Mouse (Mus musculus) embryonic facial prominence, embryonic 11.5 days (tissue): ENCODE measurements around the gene Sptssa. TPM values are rescaled to one million over a fixed set of nuclear protein-coding genes. Genes with fewer than 3 reads are reported as not detected.

ENCODE experiments used
- ATAC-seq: fragments of 200-750 bp; cut with Nextera tagmentation; replicated peaks from 2 replicates; pipeline ENCODE4 v1.8.0; 2017; ENCODE audit warnings: low read depth; ENCODE audit not compliant: insufficient number of reproducible peaks, low FRiP score, low TSS enrichment
- DNase-seq: peaks from one replicate; pipeline ENCODE4 v3.0.0-alpha.2; 2015; ENCODE audit warnings: low spot score
- H3K27ac ChIP-seq: fragments of 300-500 bp; sonication (generic); replicated peaks from 2 replicates; pipeline ENCODE4 v1.5.1; 2014; ENCODE audit warnings: mild to moderate bottlenecking, low read depth, low read length, control low read depth
- H3K27me3 ChIP-seq: fragments of 300-500 bp; sonication (generic); 2 replicates; pipeline ENCODE4 v1.6.1; 2014; ENCODE audit warnings: mild to moderate bottlenecking, low read length, moderate library complexity, mixed read lengths; ENCODE audit not compliant: control insufficient read depth, insufficient read depth
- H3K36me3 ChIP-seq: fragments of 300-500 bp; sonication (generic); replicated peaks from 2 replicates; pipeline ENCODE4 v1.6.1; 2014; ENCODE audit warnings: low read depth, mild to moderate bottlenecking, low read length, moderate library complexity, mixed read lengths; ENCODE audit not compliant: control insufficient read depth, insufficient read depth
- H3K4me1 ChIP-seq: fragments of 300-500 bp; sonication (generic); 2 replicates; pipeline ENCODE4 v1.6.1; 2014; ENCODE audit warnings: low read length, mixed read lengths; ENCODE audit not compliant: control insufficient read depth, insufficient read depth
- H3K4me2 ChIP-seq: fragments of 300-500 bp; sonication (generic); 2 replicates; pipeline ENCODE4 v1.6.1; 2014; ENCODE audit warnings: low read depth, mild to moderate bottlenecking, control low read depth, low read length, moderate library complexity
- H3K4me3 ChIP-seq: fragments of 300-500 bp; sonication (generic); 2 replicates; pipeline ENCODE4 v1.5.1; 2014; ENCODE audit warnings: low read depth, low read length, control low read depth
- H3K9ac ChIP-seq: fragments of 300-500 bp; sonication (generic); replicated peaks from 2 replicates; pipeline ENCODE4 v1.6.1; 2014; ENCODE audit warnings: mild to moderate bottlenecking, control low read depth, low read length
- H3K9me3 ChIP-seq: fragments of 300-500 bp; sonication (generic); replicated peaks from 2 replicates; pipeline ENCODE4 v1.6.1; 2016; ENCODE audit warnings: mild to moderate bottlenecking, low read length, inconsistent platforms, mixed read lengths; ENCODE audit not compliant: control insufficient read depth
- WGBS: fragments of 180-500 bp; shearing (Covaris S2); extraction: QIAGEN DNeasy Blood & Tissue Kit; methylation state at CpG from one replicate; pipeline ENCODE4 v1.1.7; 2014; 5-methylcytosine and 5-hydroxymethylcytosine counted together
- polyA plus RNA-seq: library from polyadenylated mRNA; unstranded; fragments of >200 nt; fragmentation: Nextera tagmentation; extraction: Ambion mirVana; gene quantifications from 2 replicates; pipeline ENCODE4 v1.2.1, GENCODE M21; 2014

Gene Sptssa
- polyA plus RNA-seq, 1 experiment from 2014 or later: 213 TPM

DNA sequence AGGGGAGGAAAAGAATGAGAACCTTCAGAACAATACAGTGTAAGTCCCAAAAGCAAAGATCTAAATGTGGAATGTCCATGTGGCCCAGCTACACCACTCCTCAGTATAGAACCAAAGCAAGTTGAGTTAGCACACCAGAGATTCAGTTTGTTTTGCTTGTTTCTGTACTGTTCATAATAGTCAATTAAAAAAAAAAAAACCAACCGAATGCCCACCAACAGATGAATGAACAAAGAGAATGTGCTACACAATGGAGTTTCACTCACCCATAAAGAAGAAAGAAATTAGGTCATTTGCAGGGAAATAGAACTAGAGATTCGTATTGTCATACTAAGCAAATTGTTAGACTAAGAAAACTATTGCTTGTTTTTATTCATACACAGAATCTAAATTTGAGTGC, 24.2 kb downstream of the Sptssa start:
- no peak for DNase-seq
- Histone ChIP-seq H3K9ac (no peak overlapping the region), H3K9me3 (no peaks in the 10 kb centered on the region), H3K4me1 (no peaks in the 10 kb centered on the region), H3K36me3 (no peaks in the 10 kb centered on the region), H3K27me3 (no peaks in the 10 kb centered on the region), H3K4me3 (no peak overlapping the region), H3K4me2 (no peak overlapping the region), H3K27ac (no peak overlapping the region)
- WGBS: 88% methylated on average over 2 of the region's 2 CpGs
- no peak for ATAC-seq

DNA sequence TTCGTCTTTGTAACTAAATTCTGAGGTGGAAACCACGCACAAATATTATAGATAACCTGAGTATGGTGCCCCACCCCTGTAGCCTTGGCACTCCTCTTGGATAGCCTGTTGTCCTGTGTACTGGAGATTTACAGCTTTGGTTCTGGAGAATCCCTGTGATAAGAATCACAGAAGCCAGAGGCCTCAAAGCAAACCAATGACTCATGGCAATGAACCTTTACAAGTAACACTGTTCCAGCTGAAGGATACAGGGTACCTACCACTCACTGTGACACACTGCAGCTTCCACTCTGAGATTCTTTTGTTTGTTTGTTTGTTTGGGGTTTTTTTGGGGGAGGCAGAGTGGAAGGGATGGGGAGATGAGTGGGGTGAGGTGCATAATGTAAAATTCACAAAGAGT, 34.4 kb downstream of the Sptssa start:
- H3K36me3 ChIP-seq: no peaks in the 10 kb centered on the region
- no peak overlapping the region for H3K4me2 ChIP-seq
- no peak overlapping the region for H3K27ac ChIP-seq
- no peaks in the 10 kb centered on the region for H3K27me3 ChIP-seq
- no peak overlapping the region for H3K4me3 ChIP-seq
- no peaks in the 10 kb centered on the region for H3K4me1 ChIP-seq
- H3K9ac ChIP-seq: no peak overlapping the region
- H3K9me3 ChIP-seq: no peaks in the 10 kb centered on the region; the same call in 1 of the 2 replicates
- WGBS: 83% methylated on average over 2 of the region's 2 CpGs
- DNase-seq (no peak), ATAC-seq (no peak)

DNA sequence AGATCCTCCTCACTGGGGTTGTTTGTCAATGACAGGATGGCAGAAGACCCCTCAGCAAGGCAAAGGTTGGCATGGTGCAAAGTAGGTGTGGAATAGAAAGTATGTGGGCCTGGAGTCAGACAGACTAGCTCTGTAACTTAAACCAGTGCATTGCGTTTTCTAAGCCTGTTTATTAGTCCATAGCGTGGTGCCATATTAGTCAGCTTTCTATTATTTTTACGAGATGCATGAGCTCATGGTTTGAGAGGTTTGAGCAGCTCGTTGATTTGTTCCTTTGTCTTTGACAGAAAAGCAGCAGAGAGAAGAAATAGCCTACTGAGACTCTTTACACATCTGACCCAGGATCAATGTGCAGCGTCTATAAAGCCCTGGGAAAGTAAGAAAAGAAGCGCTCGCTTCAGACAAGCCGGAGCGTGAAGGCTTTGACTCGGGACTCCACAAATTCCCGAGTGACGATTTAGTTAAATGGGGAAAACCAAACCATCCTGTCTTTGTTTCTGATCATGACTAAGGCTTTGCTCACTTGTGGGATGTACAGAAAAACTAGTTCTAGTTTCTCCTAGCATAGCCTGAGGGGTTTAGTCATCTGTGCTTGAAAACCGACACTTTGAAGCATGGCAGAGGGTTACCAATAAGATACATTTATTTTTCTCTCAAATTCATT, 36.2 kb downstream of the Sptssa start:
- H3K4me1 ChIP-seq: no peaks in the 10 kb centered on the region
- no peak for ATAC-seq
- 73% methylated on average over 13 of the region's 13 CpGs for WGBS

DNA sequence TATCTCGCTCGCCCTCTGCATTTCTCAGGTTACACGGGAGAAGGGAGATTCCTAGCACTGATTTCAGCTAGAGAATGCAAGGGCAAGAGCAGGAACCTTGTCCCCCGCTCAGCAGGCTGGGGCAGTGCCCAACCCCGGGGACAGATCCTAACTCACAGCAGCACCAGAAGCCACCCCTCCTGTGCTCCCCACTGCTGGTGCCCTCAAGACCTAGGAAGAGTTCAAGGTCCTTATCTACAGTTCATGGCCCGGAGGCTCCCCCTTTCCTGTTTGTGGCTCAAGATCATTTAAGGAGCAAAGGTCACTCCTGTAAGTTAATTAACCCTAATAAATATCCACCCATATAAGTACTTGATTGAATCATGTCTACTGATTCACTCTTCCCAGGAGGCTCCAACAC, 47.4 kb downstream of the Sptssa start:
- H3K27me3 ChIP-seq: no peaks in the 10 kb centered on the region

More for the DNA sequence above, 36.2 kb downstream of the Sptssa start:
- Histone ChIP-seq H3K9ac (no peak overlapping the region), H3K4me2 (no peak overlapping the region), H3K4me3 (no peak overlapping the region), H3K27ac (no peak overlapping the region), H3K9me3 (no peaks in the 10 kb centered on the region; the same call in 1 of the 2 replicates), H3K36me3 (no peaks in the 10 kb centered on the region), H3K27me3 (no peaks in the 10 kb centered on the region)
- no peak for DNase-seq

DNA sequence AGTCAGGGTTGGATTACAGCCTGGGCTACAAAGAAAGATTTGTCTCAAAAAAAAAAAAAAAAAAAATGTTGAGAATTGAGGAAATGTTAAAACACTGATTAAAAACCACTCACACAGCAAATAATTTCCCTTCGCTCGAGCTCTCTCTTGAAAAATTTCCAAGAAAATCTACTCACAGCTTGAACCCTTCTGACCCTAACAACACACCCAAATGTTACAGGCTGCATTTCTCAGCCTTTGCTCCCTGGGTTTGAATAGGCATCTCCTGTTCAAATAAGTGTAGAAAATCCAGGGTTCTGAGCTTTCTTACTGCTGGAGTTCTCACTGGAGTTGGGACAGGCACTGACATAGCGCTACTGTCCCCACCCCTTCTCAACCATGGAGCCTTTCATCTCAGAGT, 51.2 kb downstream of the Sptssa start:
- no peak for ATAC-seq
- Histone ChIP-seq H3K9ac (no peak overlapping the region), H3K27me3 (no peaks in the 10 kb centered on the region), H3K4me2 (no peak overlapping the region), H3K9me3 (no peaks in the 10 kb centered on the region), H3K4me3 (no peak overlapping the region), H3K27ac (no peak overlapping the region), H3K4me1 (no peaks in the 10 kb centered on the region), H3K36me3 (no peaks in the 10 kb centered on the region)
- 59% methylated on average over 3 of the region's 3 CpGs for WGBS
- DNase-seq: no peak

More for the DNA sequence above, 47.4 kb downstream of the Sptssa start:
- H3K36me3 ChIP-seq: no peaks in the 10 kb centered on the region
- ATAC-seq: no peak
- H3K4me1 ChIP-seq: no peaks in the 10 kb centered on the region
- no peak overlapping the region for H3K4me3 ChIP-seq
- no peaks in the 10 kb centered on the region for H3K9me3 ChIP-seq
- H3K27ac ChIP-seq: no peak overlapping the region
- no peak for DNase-seq
- no peak overlapping the region for H3K4me2 ChIP-seq
- WGBS: 56% methylated on average over 6 of the region's 6 CpGs
- H3K9ac ChIP-seq: no peak overlapping the region

DNA sequence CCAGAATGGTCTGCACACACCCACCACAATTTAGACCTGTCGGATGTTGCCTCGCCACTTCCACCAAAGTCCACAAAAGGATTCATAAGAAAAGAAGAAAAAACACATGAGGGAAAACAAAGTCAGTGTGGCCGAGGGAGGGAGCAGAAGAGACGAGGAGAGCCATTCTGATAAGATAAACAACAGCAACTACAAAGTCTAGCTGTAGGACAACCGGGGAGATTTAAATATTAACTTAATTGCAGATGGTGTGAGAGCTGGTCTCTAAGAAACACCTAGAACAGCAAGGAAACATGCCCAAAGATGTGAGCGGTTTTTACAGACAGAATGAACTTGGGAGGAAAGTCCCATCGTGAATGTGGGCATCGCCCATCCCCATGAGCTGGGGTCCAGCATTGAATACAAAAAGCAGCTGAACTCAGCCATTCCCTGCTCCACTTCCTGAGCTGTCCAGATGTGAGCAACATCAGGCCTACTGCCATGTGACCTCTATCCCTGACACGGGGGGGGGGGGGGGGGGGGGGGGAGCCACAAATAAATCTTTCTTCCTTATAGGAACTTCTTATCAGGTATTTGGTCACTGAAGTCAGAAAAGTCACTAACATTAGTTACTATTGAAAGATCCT, 52.7 kb downstream of the Sptssa start:
- Histone ChIP-seq H3K4me2 (no peak overlapping the region), H3K9me3 (no peaks in the 10 kb centered on the region), H3K9ac (no peak overlapping the region), H3K4me3 (no peak overlapping the region), H3K36me3 (no peaks in the 10 kb centered on the region), H3K27ac (no peak overlapping the region), H3K4me1 (no peaks in the 10 kb centered on the region), H3K27me3 (no peaks in the 10 kb centered on the region)
- WGBS: 88% methylated on average over 8 of the region's 9 CpGs
- ATAC-seq (no peak), DNase-seq (no peak)

DNA sequence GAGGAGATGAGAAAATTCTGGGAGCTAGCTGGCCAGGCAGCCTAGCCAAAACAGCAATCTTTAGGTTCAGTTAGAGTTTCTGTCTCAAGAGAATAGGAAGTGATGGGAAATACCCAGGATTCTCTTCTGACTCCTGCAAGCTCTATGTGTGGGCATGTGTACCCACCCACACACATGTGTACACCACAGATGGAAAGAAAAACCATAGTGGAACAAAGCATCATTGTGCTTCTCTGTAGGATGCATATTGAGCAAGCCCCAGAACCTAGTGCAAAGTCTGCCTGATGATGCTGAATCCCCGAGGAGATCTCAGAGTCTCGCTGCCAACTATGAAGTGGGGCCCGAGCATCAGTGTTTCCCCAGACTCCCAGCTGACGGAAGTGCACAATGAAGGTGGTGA, 55.9 kb downstream of the Sptssa start:
- Histone ChIP-seq H3K27me3 (no peaks in the 10 kb centered on the region), H3K27ac (no peak overlapping the region), H3K4me1 (no peaks in the 10 kb centered on the region), H3K4me2 (no peak overlapping the region), H3K4me3 (no peak overlapping the region), H3K36me3 (no peaks in the 10 kb centered on the region), H3K9me3 (no peaks in the 10 kb centered on the region), H3K9ac (no peak overlapping the region)
- no peak for ATAC-seq
- WGBS: 89% methylated on average over 4 of the region's 4 CpGs
- no peak for DNase-seq

DNA sequence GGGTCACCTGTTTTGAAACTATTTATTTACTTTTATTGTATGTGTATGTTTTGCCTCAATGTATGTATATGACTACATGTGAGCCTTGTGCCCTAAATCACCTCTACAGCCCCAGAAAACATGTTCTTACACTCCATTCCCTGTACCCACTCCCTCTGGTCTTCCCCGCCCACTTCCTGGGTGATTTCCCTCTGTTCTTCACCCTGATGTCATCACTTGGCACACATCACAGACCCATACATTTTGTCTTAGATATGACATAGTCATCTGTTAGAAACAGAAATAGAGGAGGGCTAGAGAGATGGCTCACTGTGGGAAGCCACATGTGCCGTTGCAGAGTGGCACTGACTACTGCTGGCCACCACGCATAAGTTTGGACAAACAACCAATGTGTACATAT, 58.0 kb downstream of the Sptssa start:
- Histone ChIP-seq H3K27me3 (no peaks in the 10 kb centered on the region), H3K4me1 (no peaks in the 10 kb centered on the region), H3K27ac (no peak overlapping the region), H3K4me2 (no peak overlapping the region), H3K9me3 (no peaks in the 10 kb centered on the region), H3K9ac (no peak overlapping the region), H3K4me3 (no peak overlapping the region), H3K36me3 (no peaks in the 10 kb centered on the region)
- no peak for ATAC-seq
- no peak for DNase-seq
- WGBS: 95% methylated on average over 3 of the region's 3 CpGs
